Mouse (Mus musculus): ENCODE results near the gene Rsrc1. TPM values are rescaled to one million over a fixed set of nuclear protein-coding genes. Genes with fewer than 3 reads are reported as not detected.

The Rsrc1 gene
- total RNA-seq, 2 experiments from 2014 or later, result 10.6 to 13.3 TPM

GRCm38 (mm10) chr3:67279781-67280180 is 298.6 kb downstream of the Rsrc1 start:
- no peak for DNase-seq

- DNase-seq, result no peak
Measured at GRCm38 (mm10) chr3:67280247-67280646, 299.1 kb downstream of the Rsrc1 start.

GRCm38 (mm10) chr3:67284039-67284438 is 302.8 kb downstream of the Rsrc1 start:
- DNase-seq, result no peak

- peak in 1 of 2 experiments; percentile 2 for DNase-seq
Measured at GRCm38 (mm10) chr3:67284848-67285247, 303.7 kb downstream of the Rsrc1 start.

GRCm38 (mm10) chr3:67288664-67289063 is 307.5 kb downstream of the Rsrc1 start:
- DNase-seq, result no peak

- DNase-seq, result no peak
Measured at GRCm38 (mm10) chr3:67289482-67289881, 308.3 kb downstream of the Rsrc1 start.

GRCm38 (mm10) chr3:67308725-67309124 is 327.5 kb downstream of the Rsrc1 start:
- DNase-seq, result no peak

- no peak for DNase-seq
Measured at GRCm38 (mm10) chr3:67309644-67310311, 328.6 kb downstream of the Rsrc1 start.

- DNase-seq, result no peak
Measured at GRCm38 (mm10) chr3:67311436-67311835, 330.2 kb downstream of the Rsrc1 start.

GRCm38 (mm10) chr3:67322422-67322821 is 341.2 kb downstream of the Rsrc1 start:
- no peak for DNase-seq

- DNase-seq, result no peak
Measured at GRCm38 (mm10) chr3:67339558-67339957, 358.4 kb downstream of the Rsrc1 start.

GRCm38 (mm10) chr3:67340921-67341320 is 359.7 kb downstream of the Rsrc1 start:
- DNase-seq, result no peak

- no peak for DNase-seq
Measured at GRCm38 (mm10) chr3:67343004-67343662, 361.9 kb downstream of the Rsrc1 start.

- DNase-seq, result peak; percentile 26 to 72
Measured at GRCm38 (mm10) chr3:67344599-67344998, 363.4 kb downstream of the Rsrc1 start.

- no peak for DNase-seq
Measured at GRCm38 (mm10) chr3:67346674-67347073, 365.5 kb downstream of the Rsrc1 start.

- DNase-seq, result no peak
Measured at GRCm38 (mm10) chr3:67351406-67352127, 370.4 kb downstream of the Rsrc1 start.

- DNase-seq, result peak; percentile 25 to 63
Measured at GRCm38 (mm10) chr3:67352128-67352762, 371.1 kb downstream of the Rsrc1 start.

- no peak for DNase-seq
Measured at GRCm38 (mm10) chr3:67352763-67353149, 371.6 kb downstream of the Rsrc1 start.

- DNase-seq, result no peak
Measured at GRCm38 (mm10) chr3:67358376-67358775, 377.2 kb downstream of the Rsrc1 start.

GRCm38 (mm10) chr3:67366087-67366892 is 385.1 kb downstream of the Rsrc1 start:
- DNase-seq, result no peak

GRCm38 (mm10) chr3:67367481-67367880 is 386.3 kb downstream of the Rsrc1 start:
- DNase-seq, result peak; percentile 60 to 63

Measured in heart, adult 18-20 months (tissue).